Mouse (Mus musculus) adrenal gland, postnatal 0 days (tissue): ENCODE data around the gene Zswim9. TPM values are rescaled to one million over a fixed set of nuclear protein-coding genes. Genes with fewer than 3 reads are reported as not detected.

Source experiments
- polyA plus RNA-seq: library from polyadenylated mRNA; unstranded; fragments of >200 nt; fragmentation: Nextera tagmentation; extraction: Ambion mirVana; gene quantifications from 2 replicates; pipeline ENCODE4 v1.2.1, GENCODE M21; 2015

Gene Zswim9
- polyA plus RNA-seq = 3.6 and 4.8 TPM in 2 replicates

DNA sequence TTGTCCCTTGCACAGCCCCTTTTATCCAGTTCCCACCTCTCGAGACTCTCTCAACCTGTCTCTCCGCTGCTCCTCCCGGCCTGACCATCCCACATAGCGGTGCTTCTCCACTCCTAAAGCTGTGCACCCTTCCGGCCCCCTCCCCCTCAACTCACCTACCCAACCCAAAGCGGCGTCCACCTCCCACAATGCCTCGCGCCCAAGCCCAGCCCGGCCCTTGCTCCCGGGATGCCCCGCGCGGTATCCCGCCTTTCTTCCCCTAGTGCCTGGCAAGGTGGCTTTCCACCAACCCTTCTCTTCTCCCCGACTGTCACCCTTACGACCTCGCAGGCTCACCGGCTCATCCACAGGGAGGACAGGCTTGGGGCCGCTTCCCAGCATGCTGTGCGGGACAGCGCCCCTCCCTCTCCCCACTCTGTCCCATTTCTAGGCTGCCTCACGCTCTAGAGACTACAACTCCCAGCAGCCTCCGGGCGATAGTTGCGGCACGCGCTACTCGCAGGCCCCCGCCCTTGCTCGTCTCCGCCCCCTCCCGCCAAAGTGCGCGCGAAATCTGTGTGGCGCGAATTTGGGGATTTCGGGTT is at the start of gene Zswim9:
Zswim9 (minus strand) TSS at position 414 of the 584 bp plus-strand sequence.

GRCm38 (mm10) chr7:13324316-13324715 is 45.8 kb upstream of the Zswim9 start, which contains the start of gene Pla2g4c:
Gene Pla2g4c, plus strand, starts transcription at chr7:13324655.

DNA sequence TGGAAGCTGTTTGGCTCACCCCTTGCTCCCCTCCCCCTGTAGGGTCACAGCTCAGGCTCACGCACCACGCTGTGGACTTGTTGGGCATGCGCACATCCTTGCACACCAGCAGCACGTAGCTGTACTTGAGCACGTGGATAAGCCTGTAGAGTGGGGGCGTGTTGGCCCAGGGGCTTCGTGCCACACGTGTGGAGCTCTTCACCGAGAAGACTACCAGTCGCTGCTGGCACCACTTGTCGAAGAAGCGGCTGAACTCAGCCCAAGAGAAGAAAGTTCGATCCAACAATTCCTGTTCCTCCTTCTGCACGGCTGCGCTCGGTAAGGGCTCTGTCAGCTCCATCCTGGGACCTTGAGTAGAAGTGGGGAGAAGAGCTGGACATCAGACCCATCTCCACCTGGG is 1.4 kb downstream of the Zswim9 start, which contains the start of gene Lig1:
Lig1 (plus strand) TSS at position 203 of the 400 bp plus-strand sequence.

DNA sequence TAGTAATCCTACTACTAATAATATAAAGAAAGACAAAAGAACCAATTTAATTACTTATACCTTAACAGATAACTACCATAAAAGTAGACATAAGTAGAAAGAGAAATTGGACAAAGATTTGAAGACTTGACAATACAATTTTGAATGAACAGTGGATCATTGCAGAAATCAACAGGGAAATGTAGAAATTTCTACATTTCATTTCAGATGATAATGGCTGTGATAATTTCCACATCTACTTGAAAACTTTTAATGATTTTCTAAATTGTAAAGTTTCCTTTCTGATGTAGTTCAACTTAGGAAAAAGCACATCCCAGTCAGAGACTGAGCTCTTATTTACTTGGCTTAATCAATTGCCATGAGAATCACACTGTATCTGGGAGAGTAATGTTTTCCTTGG is 65.8 kb downstream of the Zswim9 start, which contains the start of gene Vmn1r89:
Vmn1r89 (plus strand) TSS at position 301 of the 400 bp plus-strand sequence.

Other genes with a start within 250 kb of the Zswim9 start
- gene Chmp2a, start 243.9 kb downstream of the Zswim9 start, polyA plus RNA-seq = 265 and 267 TPM in 2 replicates
- 103 and 124 TPM in 2 replicates for gene Ube2m, start 240.4 kb downstream of the Zswim9 start, polyA plus RNA-seq
- gene Mzf1, start 224.0 kb downstream of the Zswim9 start, polyA plus RNA-seq = 1.7 and 2.9 TPM in 2 replicates
- not detected in 2 replicates for gene Vmn1r85, start 183.5 kb downstream of the Zswim9 start, polyA plus RNA-seq
- gene Vmn1r86, start 158.8 kb downstream of the Zswim9 start, polyA plus RNA-seq = not detected in 2 replicates
- gene Vmn1r87, start 138.6 kb downstream of the Zswim9 start, polyA plus RNA-seq = not detected in 2 replicates
- gene Vmn1r88, start 119.2 kb downstream of the Zswim9 start, polyA plus RNA-seq = not detected in 2 replicates
- not detected in 2 replicates for gene Vmn1r89, start 65.7 kb downstream of the Zswim9 start, polyA plus RNA-seq
- gene Lig1, start 1.4 kb downstream of the Zswim9 start, polyA plus RNA-seq = 30.4 and 36.7 TPM in 2 replicates
- gene Pla2g4c, start 45.9 kb upstream of the Zswim9 start, polyA plus RNA-seq = 0.11 and 0.52 TPM in 2 replicates
- gene Cabp5, start 119.4 kb upstream of the Zswim9 start, polyA plus RNA-seq = not detected in 2 replicates
- gene Bsph1, start 172.1 kb upstream of the Zswim9 start, polyA plus RNA-seq = not detected in 2 replicates